Mouse (Mus musculus): ENCODE data around the gene Sh2d3c.

Gene Sh2d3c

GRCm38 (mm10) chr2:32720681-32721229, at the start of gene Sh2d3c:
Gene Sh2d3c, plus strand, starts transcription at chr2:32721055.
- peak; percentile 52 to 69 for DNase-seq

- peak in 1 of 2 experiments; percentile 70 for DNase-seq
These were observed 49.7 kb upstream of the Sh2d3c start for GRCm38 (mm10) chr2:32671147-32671546.

GRCm38 (mm10) chr2:32671907-32672595, 48.8 kb upstream of the Sh2d3c start:
- no peak for DNase-seq

GRCm38 (mm10) chr2:32673176-32673917, 47.5 kb upstream of the Sh2d3c start:
- peak; percentile 59 to 71 for DNase-seq

GRCm38 (mm10) chr2:32676821-32677220, 44.0 kb upstream of the Sh2d3c start:
- DNase-seq = no peak

GRCm38 (mm10) chr2:32677683-32678082, 43.2 kb upstream of the Sh2d3c start:
- peak in 1 of 2 experiments; percentile 56 for DNase-seq

- peak in 1 of 2 experiments; percentile 71 for DNase-seq
These were observed 40.8 kb upstream of the Sh2d3c start for GRCm38 (mm10) chr2:32680051-32680451.

- DNase-seq = no peak
These were observed 39.7 kb upstream of the Sh2d3c start for GRCm38 (mm10) chr2:32680961-32681650.

GRCm38 (mm10) chr2:32681754-32682153, 39.1 kb upstream of the Sh2d3c start:
- DNase-seq = no peak

- DNase-seq = no peak
These were observed 38.0 kb upstream of the Sh2d3c start for GRCm38 (mm10) chr2:32682721-32683417.

- DNase-seq = no peak
These were observed 37.2 kb upstream of the Sh2d3c start for GRCm38 (mm10) chr2:32683701-32684100.

GRCm38 (mm10) chr2:32684681-32685428, 36.0 kb upstream of the Sh2d3c start:
- DNase-seq = no peak

GRCm38 (mm10) chr2:32685807-32686206, 35.0 kb upstream of the Sh2d3c start:
- DNase-seq = no peak

GRCm38 (mm10) chr2:32686640-32687039, 34.2 kb upstream of the Sh2d3c start:
- DNase-seq = peak in 1 of 2 experiments; percentile 49

GRCm38 (mm10) chr2:32687562-32687961, 33.3 kb upstream of the Sh2d3c start:
- no peak for DNase-seq

GRCm38 (mm10) chr2:32689420-32689819, 31.4 kb upstream of the Sh2d3c start:
- peak; percentile 92 to 96 for DNase-seq

GRCm38 (mm10) chr2:32691041-32691440, 29.8 kb upstream of the Sh2d3c start:
- no peak for DNase-seq

- DNase-seq = peak in 1 of 2 experiments; percentile 54
These were observed 28.4 kb upstream of the Sh2d3c start for GRCm38 (mm10) chr2:32692496-32692895.

- DNase-seq = peak; percentile 61 to 86
These were observed 27.6 kb upstream of the Sh2d3c start for GRCm38 (mm10) chr2:32693282-32693681.

GRCm38 (mm10) chr2:32693823-32694411, 26.9 kb upstream of the Sh2d3c start:
- DNase-seq = peak; percentile 96 to 97

GRCm38 (mm10) chr2:32694691-32695090, 26.2 kb upstream of the Sh2d3c start:
- DNase-seq = no peak

Measured in kidney, postnatal 25 days (tissue).